Mouse (Mus musculus): Measurements from ENCODE around the gene Akt1s1.

Gene Akt1s1

GRCm38 (mm10) chr7:44853596-44854355 is 5.0 kb downstream of the Akt1s1 start:
- DNase-seq (ENCODE audit: low spot score) = no peak

- peak; percentile 55 for DNase-seq (ENCODE audit: low spot score)
Observed at GRCm38 (mm10) chr7:44854356-44855031, 5.7 kb downstream of the Akt1s1 start.

GRCm38 (mm10) chr7:44855036-44855435 is 6.2 kb downstream of the Akt1s1 start:
- DNase-seq (ENCODE audit: low spot score) = no peak

GRCm38 (mm10) chr7:44856265-44856916 is 7.6 kb downstream of the Akt1s1 start:
- DNase-seq (ENCODE audit: low spot score) = no peak

GRCm38 (mm10) chr7:44857042-44857552 is 8.3 kb downstream of the Akt1s1 start, which contains the start of gene Pnkp:
Gene Pnkp (plus strand): TSS chr7:44857139.
- DNase-seq (ENCODE audit: low spot score) = peak; percentile 87

GRCm38 (mm10) chr7:44857905-44858304 is 9.1 kb downstream of the Akt1s1 start:
- peak; percentile 52 for DNase-seq (ENCODE audit: low spot score)

GRCm38 (mm10) chr7:44859896-44860295 is 11.1 kb downstream of the Akt1s1 start:
- DNase-seq (ENCODE audit: low spot score) = no peak

- DNase-seq (ENCODE audit: low spot score) = peak; percentile 55
Observed at GRCm38 (mm10) chr7:44860576-44861428, 12.0 kb downstream of the Akt1s1 start.

- DNase-seq (ENCODE audit: low spot score) = no peak
Observed at GRCm38 (mm10) chr7:44861429-44861816, 12.6 kb downstream of the Akt1s1 start.

GRCm38 (mm10) chr7:44862434-44862833 is 13.6 kb downstream of the Akt1s1 start:
- no peak for DNase-seq (ENCODE audit: low spot score)

GRCm38 (mm10) chr7:44863210-44863609 is 14.4 kb downstream of the Akt1s1 start:
- no peak for DNase-seq (ENCODE audit: low spot score)

GRCm38 (mm10) chr7:44863982-44864494 is 15.2 kb downstream of the Akt1s1 start:
- no peak for DNase-seq (ENCODE audit: low spot score)

GRCm38 (mm10) chr7:44864595-44865542 is 16.1 kb downstream of the Akt1s1 start:
- no peak for DNase-seq (ENCODE audit: low spot score)

- peak; percentile 93 for DNase-seq (ENCODE audit: low spot score)
Observed at GRCm38 (mm10) chr7:44866276-44867009, 17.7 kb downstream of the Akt1s1 start.

GRCm38 (mm10) chr7:44867010-44867702 is 18.4 kb downstream of the Akt1s1 start:
- no peak for DNase-seq (ENCODE audit: low spot score)

GRCm38 (mm10) chr7:44867802-44868201 is 19.0 kb downstream of the Akt1s1 start:
- no peak for DNase-seq (ENCODE audit: low spot score)

GRCm38 (mm10) chr7:44868465-44868864 is 19.7 kb downstream of the Akt1s1 start:
- no peak for DNase-seq (ENCODE audit: low spot score)

GRCm38 (mm10) chr7:44868919-44869696 is 20.3 kb downstream of the Akt1s1 start:
- peak; percentile 37 for DNase-seq (ENCODE audit: low spot score)

Data from adipocyte (in vitro differentiated cells).